Mouse (Mus musculus): ENCODE data around the gene Ndst2.

The Ndst2 gene

GRCm38 (mm10) chr14:20733952-20734774, at the start of gene Ndst2:
Gene Ndst2 (minus strand): TSS chr14:20734562.
- in situ Hi-C loops (cut with MboI): no loop called here

- in situ Hi-C loops (cut with MboI): no loop called here
Observed at GRCm38 (mm10) chr14:20783526-20783925, 49.2 kb upstream of the Ndst2 start.

- in situ Hi-C loops (cut with MboI): no loop called here
Observed at GRCm38 (mm10) chr14:20782860-20783259, 48.5 kb upstream of the Ndst2 start.

GRCm38 (mm10) chr14:20780217-20780616, 45.9 kb upstream of the Ndst2 start:
- in situ Hi-C loops (cut with MboI): no loop called here

GRCm38 (mm10) chr14:20778496-20778895, 44.1 kb upstream of the Ndst2 start:
- in situ Hi-C loops (cut with MboI): no loop called here

- in situ Hi-C loops (cut with MboI): no loop called here
Observed at GRCm38 (mm10) chr14:20775661-20776060, 41.3 kb upstream of the Ndst2 start.

- in situ Hi-C loops (cut with MboI): no loop called here
Observed at GRCm38 (mm10) chr14:20773410-20773809, 39.0 kb upstream of the Ndst2 start.

- in situ Hi-C loops (cut with MboI): no loop called here
Observed at GRCm38 (mm10) chr14:20772808-20773207, 38.4 kb upstream of the Ndst2 start.

GRCm38 (mm10) chr14:20771941-20772340, 37.6 kb upstream of the Ndst2 start:
- in situ Hi-C loops (cut with MboI): no loop called here

- in situ Hi-C loops (cut with MboI): loop anchor here (10.0 kb wide), 1 partner anchor 106 kb away; no protein-coding TSS in a partner anchor
Observed at GRCm38 (mm10) chr14:20768581-20768980, 34.2 kb upstream of the Ndst2 start.

GRCm38 (mm10) chr14:20767936-20768335, 33.6 kb upstream of the Ndst2 start:
- in situ Hi-C loops (cut with MboI): loop anchor here (10.0 kb wide), 1 partner anchor 107 kb away; no protein-coding TSS in a partner anchor

- in situ Hi-C loops (cut with MboI): loop anchor here (10.0 kb wide), 1 partner anchor 109 kb away; no protein-coding TSS in a partner anchor
Observed at GRCm38 (mm10) chr14:20765642-20766258, 31.4 kb upstream of the Ndst2 start.

- in situ Hi-C loops (cut with MboI): loop anchor here (10.0 kb wide), 1 partner anchor 110 kb away; no protein-coding TSS in a partner anchor
Observed at GRCm38 (mm10) chr14:20764942-20765341, 30.6 kb upstream of the Ndst2 start.

GRCm38 (mm10) chr14:20758768-20759435, 24.5 kb upstream of the Ndst2 start:
- in situ Hi-C loops (cut with MboI): no loop called here

GRCm38 (mm10) chr14:20757370-20757907, 23.1 kb upstream of the Ndst2 start:
- in situ Hi-C loops (cut with MboI): no loop called here

- in situ Hi-C loops (cut with MboI): no loop called here
Observed at GRCm38 (mm10) chr14:20753792-20754191, 19.4 kb upstream of the Ndst2 start.

- in situ Hi-C loops (cut with MboI): no loop called here
Observed at GRCm38 (mm10) chr14:20750503-20750902, 16.1 kb upstream of the Ndst2 start.

GRCm38 (mm10) chr14:20749494-20750051, 15.2 kb upstream of the Ndst2 start:
- in situ Hi-C loops (cut with MboI): no loop called here

GRCm38 (mm10) chr14:20748388-20748787, 14.0 kb upstream of the Ndst2 start:
- in situ Hi-C loops (cut with MboI): no loop called here

- in situ Hi-C loops (cut with MboI): no loop called here
Observed at GRCm38 (mm10) chr14:20746935-20747334, 12.6 kb upstream of the Ndst2 start.

GRCm38 (mm10) chr14:20743614-20744013, 9.3 kb upstream of the Ndst2 start:
- in situ Hi-C loops (cut with MboI): no loop called here

- in situ Hi-C loops (cut with MboI): no loop called here
Observed at GRCm38 (mm10) chr14:20741301-20741700, 6.9 kb upstream of the Ndst2 start.
